30 mouse cellular contexts compared by ENCODE assay signal in the genomic region with DNA sequence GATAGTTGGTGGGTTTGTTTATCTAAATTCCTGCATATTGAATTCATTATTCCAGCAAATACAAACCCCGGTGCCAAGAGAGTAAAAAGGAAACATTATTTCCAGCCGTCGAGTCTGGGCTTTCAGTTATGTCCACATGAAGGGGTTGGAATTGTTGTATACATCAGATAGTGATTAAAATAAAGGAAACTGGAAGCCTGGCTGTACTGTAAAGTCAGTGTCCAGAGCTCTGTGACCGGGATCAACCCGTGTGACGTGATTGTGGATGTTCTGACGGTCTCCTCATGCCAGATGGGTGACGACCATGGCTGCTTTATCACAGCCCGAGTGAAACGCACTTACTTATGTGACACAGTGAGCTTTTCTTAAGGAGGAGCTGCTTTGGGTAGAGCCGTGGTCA.
DNase-seq lines count a peak whose midpoint lies in the region; ATAC-seq and TF ChIP-seq lines count a peak whose summit lies in the region.
"Had no signal": no experiment of that assay in that cellular context is flagged by ENCODE, and none has a peak within 500 bp of the region (broad histone marks: within the 10 kb centered on the region; RNA-seq: fewer than 3 reads in every experiment).

No protein-coding gene starts in this region.

- H3K4me2 ChIP-seq in heart, postnatal 0 days (ENCODE audit: low read depth, low read length), result no peak overlapping the region
- H3K4me2 ChIP-seq in lung, embryonic 15.5 days, result no peak overlapping the region; the same call in 1 of the 2 replicates
- H3K4me2 ChIP-seq in embryonic facial prominence, embryonic 13.5 days, result peak overlapping the region; percentile 28; the same call in 1 of the 2 replicates
- no peak overlapping the region for H3K4me2 ChIP-seq in hindbrain, embryonic 14.5 days (replicated peaks)
- no peak overlapping the region for H3K4me2 ChIP-seq in midbrain, embryonic 15.5 days
- H3K4me2 ChIP-seq: heart, embryonic 15.5 days; hindbrain, embryonic 15.5 days; neural tube, embryonic 15.5 days had no signal

- H3K4me3 ChIP-seq in heart, postnatal 0 days (ENCODE audit: low read depth, low read length), result no peak overlapping the region
- H3K4me3 ChIP-seq in lung, embryonic 15.5 days, result no peak overlapping the region
- no peak overlapping the region for H3K4me3 ChIP-seq in embryonic facial prominence, embryonic 13.5 days
- H3K4me3 ChIP-seq in hindbrain, embryonic 14.5 days (replicated peaks; ENCODE audit: low read length), result no peak overlapping the region
- H3K4me3 ChIP-seq in midbrain, embryonic 15.5 days, result no peak overlapping the region
- H3K4me3 ChIP-seq: gastrocnemius, adult 2 months; heart, embryonic 15.5 days; hindbrain, embryonic 15.5 days; layer of hippocampus, adult 2 months; left cerebral cortex, adult 2 months; neural tube, embryonic 15.5 days had no signal

- no peaks in the 10 kb centered on the region for H3K9me3 ChIP-seq in heart, postnatal 0 days (replicated peaks; ENCODE audit: control insufficient read depth, low read length)
- H3K9me3 ChIP-seq in lung, embryonic 15.5 days, result no peaks in the 10 kb centered on the region
- no peaks in the 10 kb centered on the region for H3K9me3 ChIP-seq in embryonic facial prominence, embryonic 13.5 days
- no peaks in the 10 kb centered on the region for H3K9me3 ChIP-seq in hindbrain, embryonic 14.5 days (ENCODE audit: control insufficient read depth, low read length)
- no peaks in the 10 kb centered on the region for H3K9me3 ChIP-seq in midbrain, embryonic 15.5 days
- H3K9me3 ChIP-seq: heart, embryonic 15.5 days; hindbrain, embryonic 15.5 days; neural tube, embryonic 15.5 days had no signal

- DNase-seq in heart, postnatal 0 days (ENCODE audit: low spot score), result peak; percentile 13
- DNase-seq in heart, postnatal 36 days, result no peak
- DNase-seq in lung, postnatal 25 days (ENCODE audit: low spot score), result no peak
- DNase-seq in NIH3T3 (ENCODE audit: low read depth), result peak; percentile 60
- no peak for DNase-seq in hindbrain, embryonic 14.5 days (ENCODE audit: low spot score)
- DNase-seq: adrenal gland, adult 2 months; adrenal gland, postnatal 36 days; cerebellum, adult 8-10 months; cerebellum, postnatal 36 days; gastrocnemius, adult 2 months; kidney, adult 11 months; kidney, postnatal 36 days; liver; midbrain, embryonic 14.5 days; retina, postnatal 1 day; right cerebral cortex, postnatal 14 days had no signal

- H3K4me1 ChIP-seq in heart, postnatal 0 days (ENCODE audit: control insufficient read depth, insufficient read depth), result peaks cover 5% of the 10 kb centered on the region; the same call in 1 of the 2 replicates
- peaks cover 9% of the 10 kb centered on the region; the same call in 1 of the 2 replicates for H3K4me1 ChIP-seq in lung, embryonic 15.5 days
- H3K4me1 ChIP-seq in embryonic facial prominence, embryonic 13.5 days, result peaks cover 18% of the 10 kb centered on the region
- peaks cover 18% of the 10 kb centered on the region; the same call in 1 of the 2 replicates for H3K4me1 ChIP-seq in hindbrain, embryonic 14.5 days (replicated peaks; ENCODE audit: control insufficient read depth, insufficient read depth, low read length)
- H3K4me1 ChIP-seq in midbrain, embryonic 15.5 days, result peaks cover 12% of the 10 kb centered on the region

- intact Hi-C loops in heart, postnatal 36 days (cut with DNase I), result no loop called here

- 66% methylated on average over 11 of the region's 11 CpGs for WGBS in heart, postnatal 0 days
- WGBS in lung, embryonic 15.5 days, result 41% methylated on average over 11 of the region's 11 CpGs
- 32% methylated on average over 11 of the region's 11 CpGs for WGBS in embryonic facial prominence, embryonic 13.5 days
- 71% methylated on average over 11 of the region's 11 CpGs for WGBS in hindbrain, embryonic 14.5 days
- 79% methylated on average over 11 of the region's 11 CpGs for WGBS in midbrain, embryonic 15.5 days

- H3K27ac ChIP-seq in heart, postnatal 0 days (ENCODE audit: low read depth), result no peak overlapping the region
- peak overlapping the region; percentile 54 for H3K27ac ChIP-seq in lung, embryonic 15.5 days
- peak overlapping the region; percentile 69; the same call in 1 of the 2 replicates for H3K27ac ChIP-seq in embryonic facial prominence, embryonic 13.5 days
- no peak overlapping the region for H3K27ac ChIP-seq in hindbrain, embryonic 14.5 days
- H3K27ac ChIP-seq in midbrain, embryonic 15.5 days, result no peak overlapping the region
- H3K27ac ChIP-seq: gastrocnemius, adult 2 months; heart, embryonic 15.5 days; hindbrain, embryonic 15.5 days; layer of hippocampus, adult 2 months; left cerebral cortex, adult 2 months; liver, embryonic 14.5 days; macrophage; neural tube, embryonic 15.5 days had no signal

- no peaks in the 10 kb centered on the region for H3K27me3 ChIP-seq in heart, postnatal 0 days (ENCODE audit: control insufficient read depth, insufficient read depth, low read length)
- no peaks in the 10 kb centered on the region for H3K27me3 ChIP-seq in lung, embryonic 15.5 days
- no peaks in the 10 kb centered on the region for H3K27me3 ChIP-seq in embryonic facial prominence, embryonic 13.5 days
- no peaks in the 10 kb centered on the region for H3K27me3 ChIP-seq in hindbrain, embryonic 14.5 days (ENCODE audit: control insufficient read depth, insufficient read depth, low read length)
- H3K27me3 ChIP-seq in midbrain, embryonic 15.5 days (replicated peaks), result no peaks in the 10 kb centered on the region
- H3K27me3 ChIP-seq: heart, embryonic 15.5 days; hindbrain, embryonic 15.5 days; neural tube, embryonic 15.5 days had no signal

- no peak for TF ChIP-seq EP300 in heart, postnatal 0 days (IDR thresholded peaks at IDR 0.05; ENCODE audit: low read depth)

- no peaks in the 10 kb centered on the region for H3K36me3 ChIP-seq in heart, postnatal 0 days (replicated peaks; ENCODE audit: control insufficient read depth, insufficient read depth, low read length)
- H3K36me3 ChIP-seq in lung, embryonic 15.5 days, result no peaks in the 10 kb centered on the region
- no peaks in the 10 kb centered on the region for H3K36me3 ChIP-seq in embryonic facial prominence, embryonic 13.5 days
- H3K36me3 ChIP-seq in hindbrain, embryonic 14.5 days (replicated peaks; ENCODE audit: control insufficient read depth, insufficient read depth), result no peaks in the 10 kb centered on the region
- H3K36me3 ChIP-seq in midbrain, embryonic 15.5 days (replicated peaks), result no peaks in the 10 kb centered on the region
- H3K36me3 ChIP-seq: heart, embryonic 15.5 days; hindbrain, embryonic 15.5 days; neural tube, embryonic 15.5 days had no signal

- no peak for TF ChIP-seq CTCF in heart, postnatal 0 days (IDR thresholded peaks at IDR 0.05; ENCODE audit: low read depth)

- H3K9ac ChIP-seq in heart, postnatal 0 days (replicated peaks; ENCODE audit: low read depth, low read length), result no peak overlapping the region
- H3K9ac ChIP-seq in lung, embryonic 15.5 days, result no peak overlapping the region
- no peak overlapping the region for H3K9ac ChIP-seq in embryonic facial prominence, embryonic 13.5 days
- no peak overlapping the region for H3K9ac ChIP-seq in hindbrain, embryonic 14.5 days
- H3K9ac ChIP-seq in midbrain, embryonic 15.5 days, result no peak overlapping the region
- H3K9ac ChIP-seq: heart, embryonic 15.5 days; hindbrain, embryonic 15.5 days; liver, embryonic 14.5 days; neural tube, embryonic 15.5 days had no signal

- ATAC-seq in heart, postnatal 0 days (ENCODE audit: insufficient read depth, low read depth), result 0 out of 2 replicates have a peak, but pooled peaks have one; percentile 41
- peak; percentile 55; the same call in 1 of the 2 replicates for ATAC-seq in lung, embryonic 15.5 days (ENCODE audit: borderline replicate concordance, extremely low read depth, low FRiP score, low TSS enrichment)
- no peak for ATAC-seq in embryonic facial prominence, embryonic 13.5 days (ENCODE audit: insufficient number of reproducible peaks, insufficient read depth, low FRiP score, low TSS enrichment, low read depth)
- ATAC-seq in hindbrain, embryonic 14.5 days (ENCODE audit: low FRiP score), result no peak
- no peak for ATAC-seq in midbrain, embryonic 15.5 days (replicated peaks)
- ATAC-seq: activated CD4-positive, CD25-positive, alpha-beta regulatory T cell, adult 4 months; CD4-positive, CD25-positive, alpha-beta regulatory T cell, adult 4 months; forebrain, embryonic 16.5 days; inflammation-experienced regulatory T-cells, adult 6 months had no signal

Comparison
In these comparisons a context has a peak if more than half of its experiments do, and no peak if none do; other contexts are left out.
1. DNase-seq: peak in heart, postnatal 0 days (single experiment) and NIH3T3 (single experiment); none in heart, postnatal 36 days (0 of 2), lung, postnatal 25 days (single experiment) and hindbrain, embryonic 14.5 days (single experiment).
2. ATAC-seq: peak in heart, postnatal 0 days (single experiment) and lung, embryonic 15.5 days (single experiment); none in embryonic facial prominence, embryonic 13.5 days (single experiment), hindbrain, embryonic 14.5 days (single experiment) and midbrain, embryonic 15.5 days (single experiment).
3. H3K27ac ChIP-seq: peak in lung, embryonic 15.5 days (single experiment) and embryonic facial prominence, embryonic 13.5 days (single experiment); none in heart, postnatal 0 days (single experiment), hindbrain, embryonic 14.5 days (single experiment) and midbrain, embryonic 15.5 days (single experiment).